Mouse (Mus musculus) urinary bladder, postnatal 25 days (tissue): Measurements from ENCODE around the gene Smim17.
"Not testable (repeated sequence)": the region's sequence is repeated elsewhere in the genome, so short reads cannot be mapped to it uniquely, and the experiment has no call there.

ENCODE experiments used
- DNase-seq: peaks from one replicate; pipeline ENCODE4 v3.0.0; 2022; ENCODE audit warnings: low spot score

Gene Smim17

DNA sequence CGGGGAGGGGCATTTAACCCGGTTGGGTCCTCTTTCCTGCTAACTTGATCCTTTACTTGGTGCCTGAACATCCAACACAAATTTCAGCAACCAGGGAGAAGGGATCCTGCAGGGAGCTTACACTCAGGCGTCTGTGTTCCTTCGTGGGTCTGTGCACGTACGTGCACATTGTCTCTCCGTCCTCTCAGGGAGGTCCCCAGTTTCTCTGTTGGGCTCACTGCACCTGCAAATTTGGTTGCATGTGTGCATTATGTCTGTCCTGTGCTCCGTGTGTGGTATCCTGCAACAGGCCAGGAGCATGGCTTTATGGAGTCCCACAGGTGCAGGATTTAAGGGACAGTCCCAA, 16.9 kb downstream of the Smim17 start:
- DNase-seq = no peak

DNA sequence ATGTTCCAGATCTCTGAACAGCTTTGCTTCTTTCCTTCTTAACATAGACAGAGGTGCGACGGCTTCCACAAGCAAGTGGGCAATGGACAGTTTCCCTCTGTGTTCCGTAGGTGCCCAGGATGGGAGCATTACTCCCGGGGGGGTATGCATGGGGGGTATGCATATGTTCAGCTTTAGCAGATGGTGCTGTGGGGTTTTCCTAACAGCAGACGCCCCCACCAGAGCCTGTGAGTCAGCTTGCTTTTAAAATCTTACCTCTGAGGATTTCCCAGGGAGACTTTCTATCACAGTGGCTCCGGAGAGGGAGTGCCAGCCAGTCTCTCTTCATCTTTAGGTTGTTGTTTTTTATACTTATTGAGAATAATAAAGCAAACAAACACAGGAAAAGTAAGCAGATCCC, 21.4 kb downstream of the Smim17 start:
- DNase-seq = no peak

DNA sequence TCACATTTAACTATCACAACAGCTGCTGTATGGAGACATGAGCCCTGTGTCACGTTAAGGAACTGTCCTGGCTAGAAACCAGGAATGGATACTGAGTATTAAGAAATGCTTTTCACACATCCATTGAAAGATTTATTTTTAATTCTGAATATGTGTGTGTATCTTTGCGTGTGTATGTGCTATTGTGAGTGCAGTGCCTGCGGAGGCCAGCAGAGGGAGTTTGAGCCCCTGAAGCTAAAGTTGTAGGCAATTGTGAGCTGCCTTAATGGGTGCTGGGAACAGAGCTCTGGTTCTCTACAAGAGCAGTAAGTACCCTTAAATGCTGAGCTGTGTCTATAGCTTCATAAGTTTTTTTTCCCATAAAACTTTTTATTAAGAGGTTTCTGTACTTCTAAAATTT, 30.9 kb downstream of the Smim17 start:
- no peak for DNase-seq

DNA sequence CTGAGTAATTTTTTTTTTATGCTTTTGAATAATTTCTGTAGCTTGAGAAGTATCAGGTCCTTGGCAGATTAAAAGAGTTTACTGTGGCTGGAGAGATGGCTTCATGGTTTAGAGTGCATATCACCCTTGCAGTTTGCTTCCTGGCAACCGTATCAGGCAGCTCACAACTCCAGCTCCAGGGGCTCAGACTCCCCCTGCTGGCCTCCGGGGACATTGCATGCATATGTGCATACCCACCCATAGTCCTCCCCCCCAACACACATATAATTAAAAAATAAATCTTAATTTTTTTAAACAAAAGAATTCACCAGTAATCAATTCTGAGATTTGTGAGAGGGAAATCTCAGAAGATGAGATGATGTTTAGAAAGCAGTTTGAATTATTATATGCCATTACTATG, 31.8 kb downstream of the Smim17 start:
- peak; percentile 11 for DNase-seq

DNA sequence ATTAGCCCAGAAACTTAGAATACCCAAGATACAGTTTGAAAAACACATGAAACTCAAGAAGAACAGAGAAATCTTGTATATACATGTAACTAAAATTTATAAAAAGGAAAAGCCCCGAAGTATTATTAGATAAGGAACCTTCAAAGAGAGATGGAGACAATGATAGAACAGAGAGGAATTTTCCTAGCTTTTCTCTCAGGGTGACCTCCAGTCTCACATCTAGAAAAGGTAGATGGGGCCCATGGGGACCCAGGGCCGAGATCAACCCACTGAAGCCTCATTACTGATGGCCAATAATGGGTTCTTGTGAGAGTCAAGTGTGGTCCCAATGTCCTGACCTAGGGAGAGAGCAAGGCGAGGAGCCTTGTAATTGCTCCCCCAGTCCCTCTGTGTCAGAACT, 39.9 kb downstream of the Smim17 start, which contains the start of gene Olfr1344:
Olfr1344 (plus strand) TSS at position 301 of the 400 bp plus-strand sequence.
- no peak for DNase-seq

DNA sequence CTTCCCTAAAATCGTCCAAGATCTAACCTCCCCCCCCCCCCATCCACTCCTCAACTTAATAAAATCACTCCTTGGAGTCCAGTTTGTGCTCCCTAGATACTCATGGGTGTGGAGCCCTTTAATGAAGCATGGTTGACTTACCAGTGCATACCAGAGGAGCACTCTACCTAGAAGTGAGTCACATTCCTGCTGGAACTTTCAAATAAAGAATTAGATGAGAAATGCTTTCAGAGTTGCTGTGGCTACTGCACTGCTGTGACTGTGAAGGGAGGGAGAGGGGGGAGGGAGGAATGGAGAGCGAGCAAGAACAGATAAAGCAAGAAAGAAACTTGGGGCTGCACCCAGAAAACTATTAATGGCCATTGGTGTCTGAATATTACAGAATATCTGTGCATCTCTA, 42.7 kb downstream of the Smim17 start:
- DNase-seq = no peak

DNA sequence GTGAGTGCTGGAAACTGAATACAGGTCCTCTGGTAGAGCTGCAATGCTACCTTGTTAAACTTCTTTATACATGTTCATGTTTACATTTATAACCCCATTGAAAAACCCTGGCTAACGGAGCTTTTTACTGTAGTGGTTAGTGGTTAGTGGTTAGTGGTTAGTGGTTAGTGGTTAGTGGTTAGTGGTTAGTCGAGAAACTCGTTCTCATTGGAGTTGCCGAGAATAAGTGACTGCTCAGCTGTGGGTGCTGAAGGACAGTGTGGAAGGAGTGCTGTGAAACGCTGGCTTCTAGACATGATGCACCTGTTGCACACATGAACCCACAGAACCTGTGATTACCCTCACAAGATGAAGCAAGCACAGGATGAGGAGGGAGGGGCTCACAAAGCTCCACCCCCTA, 49.3 kb downstream of the Smim17 start:
- DNase-seq = no peak

DNA sequence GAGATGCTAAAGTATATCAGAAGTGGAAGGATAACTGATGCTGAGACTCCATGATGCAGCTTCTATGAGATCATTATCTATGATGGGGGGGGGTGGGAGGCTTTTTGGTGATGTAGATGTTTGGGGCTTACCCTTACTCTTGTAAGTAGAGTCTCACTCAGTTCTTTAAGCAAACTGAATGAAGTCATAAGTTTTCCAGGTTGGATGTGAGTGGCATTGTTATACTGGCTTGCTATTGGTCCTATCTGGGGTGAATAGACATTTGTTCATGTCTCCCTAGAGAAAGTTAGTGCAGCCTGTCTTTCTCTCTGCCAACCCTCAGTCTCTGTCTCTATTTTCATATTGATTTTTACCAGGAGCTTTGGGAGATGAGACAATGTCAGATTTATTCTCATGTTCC, 57.4 kb downstream of the Smim17 start, which contains the start of gene Olfr1336:
Olfr1336 (plus strand) TSS at position 301 of the 400 bp plus-strand sequence.
- DNase-seq = no peak

DNA sequence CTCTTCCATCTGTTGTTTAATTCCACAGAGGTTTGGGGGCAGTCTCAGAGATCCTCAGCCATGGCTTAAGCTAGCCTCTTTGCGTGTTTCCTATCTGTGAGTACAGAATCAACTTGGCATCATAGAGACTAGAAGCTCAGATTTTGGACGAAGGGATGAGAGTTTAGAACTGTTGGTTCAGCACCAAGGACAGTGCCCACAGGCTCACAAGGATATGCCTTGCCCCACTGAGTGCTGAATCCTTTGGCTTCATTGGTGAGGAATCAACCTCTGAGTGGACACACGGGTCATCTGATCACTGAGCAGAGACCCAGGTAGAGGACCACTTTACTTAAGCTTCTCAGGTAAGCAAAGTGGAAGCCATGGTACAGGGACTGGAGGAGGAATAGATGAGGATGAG, 57.9 kb downstream of the Smim17 start:
- no peak for DNase-seq

DNA sequence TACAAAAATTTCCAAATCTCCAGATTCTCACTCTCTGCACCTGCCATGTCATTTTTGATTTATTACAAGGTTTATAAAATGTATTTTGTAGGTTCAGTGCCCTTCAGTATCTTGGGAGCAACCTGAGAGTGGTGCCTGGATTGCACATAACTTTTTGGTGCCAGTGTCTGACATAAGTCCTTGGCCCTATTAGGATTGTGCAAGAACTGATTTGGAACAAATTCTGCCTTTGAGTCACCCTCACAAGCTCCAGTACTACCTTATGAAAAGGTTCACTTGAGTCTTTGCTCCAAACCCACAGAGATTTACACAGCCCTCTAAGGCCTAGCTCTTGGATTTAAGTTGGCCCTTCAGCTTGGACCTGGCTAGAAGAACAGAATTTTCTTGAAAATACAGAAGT, 68.4 kb downstream of the Smim17 start, which contains the start of gene Olfr1346:
Olfr1346 (plus strand) TSS at position 151 of the 400 bp plus-strand sequence.
- DNase-seq = no peak

DNA sequence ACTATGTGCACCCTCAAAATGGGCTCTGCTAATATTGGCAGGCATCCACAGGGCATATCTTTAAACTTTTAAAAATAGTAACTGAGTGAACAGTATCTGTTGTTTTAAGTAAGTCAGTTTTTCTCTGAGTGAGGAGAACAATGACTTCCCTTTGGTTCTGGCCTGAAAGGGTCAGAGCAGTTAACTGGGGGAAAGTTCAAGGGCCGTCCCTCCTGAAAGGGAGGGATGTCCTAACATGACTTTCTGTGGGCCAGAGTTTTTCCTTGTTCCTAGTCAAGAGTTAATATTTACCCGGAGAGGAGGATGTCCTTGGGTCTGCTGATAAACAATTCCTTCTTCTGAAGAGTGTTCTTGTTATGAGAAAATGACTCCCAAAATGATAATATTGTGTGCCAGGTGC, 79.1 kb downstream of the Smim17 start:
- DNase-seq = not testable (repeated sequence)
